Mouse (Mus musculus): ENCODE data around the gene Wdr12.

DNA sequence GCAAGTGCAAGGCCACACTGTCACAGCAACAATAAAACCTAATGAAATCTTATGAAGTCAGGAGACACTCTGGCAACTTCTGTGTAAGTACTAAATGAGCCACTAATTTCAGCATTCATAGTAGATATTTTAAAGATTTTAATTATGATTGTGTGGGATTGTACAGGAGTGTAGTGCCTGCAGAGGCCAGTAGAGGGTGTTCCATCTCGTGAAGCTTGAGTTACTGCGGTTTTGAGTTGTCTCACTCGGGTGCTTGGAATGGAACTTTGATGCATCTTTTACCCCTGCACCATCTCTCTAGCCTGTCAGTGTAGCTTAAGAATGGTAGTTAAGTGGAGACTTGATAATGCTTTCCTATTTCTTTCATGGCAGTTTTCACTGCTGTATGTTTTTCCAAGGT is 43.8 kb downstream of the Wdr12 start:
- TF ChIP-seq CTCF (IDR thresholded peaks at IDR 0.05; ENCODE audit: insufficient read depth, low read depth, low read length) (no peak), POLR2A (IDR thresholded peaks at IDR 0.05; ENCODE audit: insufficient read depth, low read depth, low read length) (no peak)

All from olfactory bulb, adult 2 months (tissue).